Mouse (Mus musculus): Measurements from ENCODE around the gene Zfp956. TPM values are rescaled to one million over a fixed set of nuclear protein-coding genes. Genes with fewer than 3 reads are reported as not detected.

Zfp956 gene
- polyA plus RNA-seq, 2 experiments, result 2.1 to 4.3 TPM

GRCm38 (mm10) chr6:47943721-47944120 lies 9.5 kb upstream of the Zfp956 start:
- no peak for DNase-seq (ENCODE audit: low read depth in 3 of 3, low spot score in 3 of 3)
- Histone ChIP-seq H3K4me2 (ENCODE audit: low read depth) (peak overlapping the region; percentile 95), H3K9me3 (ENCODE audit: control insufficient read depth, low read length) (no peaks in the 10 kb centered on the region), H3K27me3 (ENCODE audit: control insufficient read depth, insufficient read depth, low read length) (no peaks in the 10 kb centered on the region), H3K9ac (replicated peaks) (peak overlapping the region; percentile 84), H3K36me3 (replicated peaks; ENCODE audit: control insufficient read depth, insufficient read depth, low read depth) (peaks cover 3% of the 10 kb centered on the region; the same call in 1 of the 2 replicates), H3K27ac (no peak overlapping the region), H3K4me3 (ENCODE audit: insufficient read depth in 1 of 2, low read depth in 2 of 2, low read length in 2 of 2) (peak overlapping the region; percentile 43 to 69), H3K4me1 (replicated peaks; ENCODE audit: control insufficient read depth in 2 of 2, insufficient read depth in 2 of 2, low read length in 1 of 2) (peaks cover 3 to 4% of the 10 kb centered on the region in 2 experiments)
- TF ChIP-seq CTCF (IDR thresholded peaks at IDR 0.05; ENCODE audit: low read depth) (no peak), EP300 (IDR thresholded peaks at IDR 0.05; ENCODE audit: low read depth) (no peak)
- 56% methylated on average over 3 of the region's 3 CpGs for WGBS (ENCODE audit: insufficient replicate concordance)
- no peak for ATAC-seq (ENCODE audit: insufficient read depth)

- Histone ChIP-seq H3K36me3 (replicated peaks; ENCODE audit: control insufficient read depth, insufficient read depth, low read depth) (peaks cover 3% of the 10 kb centered on the region; the same call in 1 of the 2 replicates), H3K9ac (replicated peaks) (no peak overlapping the region), H3K9me3 (ENCODE audit: control insufficient read depth, low read length) (no peaks in the 10 kb centered on the region), H3K4me1 (replicated peaks; ENCODE audit: control insufficient read depth in 2 of 2, insufficient read depth in 2 of 2, low read length in 1 of 2) (peaks cover 1 to 2% of the 10 kb centered on the region in 2 experiments), H3K27ac (no peak overlapping the region), H3K27me3 (ENCODE audit: control insufficient read depth, insufficient read depth, low read length) (no peaks in the 10 kb centered on the region), H3K4me3 (ENCODE audit: insufficient read depth in 1 of 2, low read depth in 2 of 2, low read length in 2 of 2) (no peak overlapping the region), H3K4me2 (ENCODE audit: low read depth) (no peak overlapping the region)
- WGBS (ENCODE audit: insufficient replicate concordance), result 77% methylated on average over 4 of the region's 4 CpGs
- ATAC-seq (ENCODE audit: insufficient read depth) (no peak), DNase-seq (ENCODE audit: low read depth in 3 of 3, low spot score in 3 of 3) (no peak)
- TF ChIP-seq CTCF (IDR thresholded peaks at IDR 0.05; ENCODE audit: low read depth) (no peak), EP300 (IDR thresholded peaks at IDR 0.05; ENCODE audit: low read depth) (no peak)
Observed at GRCm38 (mm10) chr6:47947388-47947787, 5.8 kb upstream of the Zfp956 start.

GRCm38 (mm10) chr6:47954425-47954824 lies 1.2 kb downstream of the Zfp956 start:
- no peak for TF ChIP-seq CTCF (IDR thresholded peaks at IDR 0.05; ENCODE audit: low read depth)
- no peak for TF ChIP-seq EP300 (IDR thresholded peaks at IDR 0.05; ENCODE audit: low read depth)
- H3K36me3 ChIP-seq (replicated peaks; ENCODE audit: control insufficient read depth, insufficient read depth, low read depth), result no peaks in the 10 kb centered on the region; the same call in none of the 2 replicates
- H3K9ac ChIP-seq (replicated peaks), result peak overlapping the region; percentile 87
- 49% methylated on average over 3 of the region's 3 CpGs for WGBS (ENCODE audit: insufficient replicate concordance)
- H3K9me3 ChIP-seq (ENCODE audit: control insufficient read depth, low read length), result no peaks in the 10 kb centered on the region
- ATAC-seq (ENCODE audit: insufficient read depth) (no peak), DNase-seq (ENCODE audit: low read depth in 3 of 3, low spot score in 3 of 3) (no peak)
- peaks cover 9 to 14% of the 10 kb centered on the region in 2 experiments for H3K4me1 ChIP-seq (replicated peaks; ENCODE audit: control insufficient read depth in 2 of 2, insufficient read depth in 2 of 2, low read length in 1 of 2)
- peak overlapping the region in 1 of 2 experiments; percentile 82; a peak in 2 of 4 replicates for H3K4me3 ChIP-seq (ENCODE audit: insufficient read depth in 1 of 2, low read depth in 2 of 2, low read length in 2 of 2)
- peak overlapping the region; percentile 98 for H3K4me2 ChIP-seq (ENCODE audit: low read depth)
- H3K27ac ChIP-seq, result no peak overlapping the region
- H3K27me3 ChIP-seq (ENCODE audit: control insufficient read depth, insufficient read depth, low read length), result no peaks in the 10 kb centered on the region

GRCm38 (mm10) chr6:47957816-47958215 lies 4.6 kb downstream of the Zfp956 start:
- H3K9me3 ChIP-seq (ENCODE audit: control insufficient read depth, low read length), result no peaks in the 10 kb centered on the region
- ATAC-seq (ENCODE audit: insufficient read depth) (no peak), DNase-seq (ENCODE audit: low read depth in 3 of 3, low spot score in 3 of 3) (no peak)
- no peaks in the 10 kb centered on the region; the same call in none of the 2 replicates for H3K36me3 ChIP-seq (replicated peaks; ENCODE audit: control insufficient read depth, insufficient read depth, low read depth)
- no peak overlapping the region for H3K4me3 ChIP-seq (ENCODE audit: insufficient read depth in 1 of 2, low read depth in 2 of 2, low read length in 2 of 2)
- TF ChIP-seq EP300 (IDR thresholded peaks at IDR 0.05; ENCODE audit: low read depth) (no peak), CTCF (IDR thresholded peaks at IDR 0.05; ENCODE audit: low read depth) (no peak)
- H3K4me1 ChIP-seq (replicated peaks; ENCODE audit: control insufficient read depth in 2 of 2, insufficient read depth in 2 of 2, low read length in 1 of 2), result peaks cover 9 to 12% of the 10 kb centered on the region in 2 experiments
- H3K27ac ChIP-seq, result no peak overlapping the region
- H3K4me2 ChIP-seq (ENCODE audit: low read depth), result no peak overlapping the region
- no peak overlapping the region for H3K9ac ChIP-seq (replicated peaks)
- H3K27me3 ChIP-seq (ENCODE audit: control insufficient read depth, insufficient read depth, low read length), result no peaks in the 10 kb centered on the region

- H3K4me3 ChIP-seq (ENCODE audit: insufficient read depth in 1 of 2, low read depth in 2 of 2, low read length in 2 of 2), result no peak overlapping the region
- TF ChIP-seq EP300 (IDR thresholded peaks at IDR 0.05; ENCODE audit: low read depth) (no peak), CTCF (IDR thresholded peaks at IDR 0.05; ENCODE audit: low read depth) (no peak)
- no peaks in the 10 kb centered on the region for H3K27me3 ChIP-seq (ENCODE audit: control insufficient read depth, insufficient read depth, low read length)
- no peak overlapping the region for H3K9ac ChIP-seq (replicated peaks)
- 74% methylated on average over 6 of the region's 6 CpGs for WGBS (ENCODE audit: insufficient replicate concordance)
- no peaks in the 10 kb centered on the region for H3K9me3 ChIP-seq (ENCODE audit: control insufficient read depth, low read length)
- H3K4me1 ChIP-seq (replicated peaks; ENCODE audit: control insufficient read depth in 2 of 2, insufficient read depth in 2 of 2, low read length in 1 of 2), result no peaks in the 10 kb centered on the region
- ATAC-seq (ENCODE audit: insufficient read depth) (no peak), DNase-seq (ENCODE audit: low read depth in 3 of 3, low spot score in 3 of 3) (no peak)
- H3K27ac ChIP-seq, result no peak overlapping the region
- H3K4me2 ChIP-seq (ENCODE audit: low read depth), result no peak overlapping the region
- no peaks in the 10 kb centered on the region; the same call in none of the 2 replicates for H3K36me3 ChIP-seq (replicated peaks; ENCODE audit: control insufficient read depth, insufficient read depth, low read depth)
Observed at GRCm38 (mm10) chr6:47960685-47961421, 7.7 kb downstream of the Zfp956 start.
